In genomic region chr16:91729066-91729482, GRCm38 (mm10) we compare ENCODE assay signal across 8 mouse cellular contexts. TPM values are rescaled to one million over a fixed set of nuclear protein-coding genes. Genes with fewer than 3 reads are reported as not detected.
DNase-seq lines count a peak whose midpoint lies in the region; ATAC-seq lines count a peak whose summit lies in the region.

Gene Itsn1, plus strand, starts transcription at chr16:91729281.

- H3K36me3 ChIP-seq in forebrain, embryonic 10.5 days (replicated peaks) = peaks cover 9% of the 10 kb centered on the region; the same call in 1 of the 2 replicates
- H3K36me3 ChIP-seq in heart, embryonic 15.5 days = no peaks in the 10 kb centered on the region
- H3K36me3 ChIP-seq in liver, embryonic 15.5 days (replicated peaks) = no peaks in the 10 kb centered on the region
- H3K36me3 ChIP-seq in neural tube, embryonic 12.5 days = peaks cover 4% of the 10 kb centered on the region; the same call in 1 of the 2 replicates

- WGBS in forebrain, embryonic 10.5 days = under 1% methylated on average over 33 of the region's 33 CpGs
- WGBS in heart, embryonic 15.5 days = under 1% methylated on average over 33 of the region's 33 CpGs
- under 1% methylated on average over 33 of the region's 33 CpGs for WGBS in liver, embryonic 15.5 days (ENCODE audit: insufficient replicate concordance)
- WGBS in neural tube, embryonic 12.5 days = under 1% methylated on average over 33 of the region's 33 CpGs

- peaks cover 40% of the 10 kb centered on the region for H3K4me1 ChIP-seq in forebrain, embryonic 10.5 days
- peaks cover 28% of the 10 kb centered on the region for H3K4me1 ChIP-seq in heart, embryonic 15.5 days (replicated peaks)
- H3K4me1 ChIP-seq in liver, embryonic 15.5 days (replicated peaks) = peaks cover 53% of the 10 kb centered on the region
- H3K4me1 ChIP-seq in neural tube, embryonic 12.5 days = peaks cover 28% of the 10 kb centered on the region

- peak within 1 kb of the TSS; percentile 76 for H3K4me2 ChIP-seq in heart, embryonic 15.5 days
- H3K4me2 ChIP-seq in liver, embryonic 15.5 days = peak within 1 kb of the TSS; percentile 99
- H3K4me2 ChIP-seq in neural tube, embryonic 12.5 days (replicated peaks) = peak within 1 kb of the TSS; percentile 70

- peak within 1 kb of the TSS; percentile 97 for H3K4me3 ChIP-seq in forebrain, embryonic 10.5 days
- H3K4me3 ChIP-seq in heart, embryonic 15.5 days = peak within 1 kb of the TSS; percentile 85
- peak within 1 kb of the TSS; percentile 68 for H3K4me3 ChIP-seq in liver, embryonic 15.5 days (replicated peaks)
- peak within 1 kb of the TSS; percentile 86 for H3K4me3 ChIP-seq in neural tube, embryonic 12.5 days

- peak within 1 kb of the TSS; percentile 78 for H3K9ac ChIP-seq in heart, embryonic 15.5 days
- peak within 1 kb of the TSS; percentile 70 for H3K9ac ChIP-seq in liver, embryonic 15.5 days
- H3K9ac ChIP-seq in neural tube, embryonic 12.5 days = peak within 1 kb of the TSS; percentile 96

- peak; percentile 96 for DNase-seq in c-Kit-positive CD71-negative TER-119-negative erythroid progenitor cells, embryonic 14.5 days (ENCODE audit: low read depth)
- DNase-seq in forebrain, embryonic 10.5 days (ENCODE audit: extremely low spot score, low spot score) = peak; percentile 98
- peak; percentile 98 for DNase-seq in kidney, postnatal 36 days
- peak; percentile 99 for DNase-seq in telencephalon, adult 2 months (ENCODE audit: low read depth, low spot score)

- peak; percentile 85 for ATAC-seq in CD4-positive, CD25-positive, alpha-beta regulatory T cell, adult 4 months
- ATAC-seq in heart, embryonic 15.5 days (replicated peaks; ENCODE audit: insufficient number of reproducible peaks, insufficient read depth, low FRiP score, low read depth) = peak; percentile 93
- peak; percentile 83 for ATAC-seq in liver, embryonic 15.5 days (ENCODE audit: insufficient read depth)
- peak; percentile 95 for ATAC-seq in neural tube, embryonic 12.5 days (ENCODE audit: low FRiP score, low read depth)

- no peaks in the 10 kb centered on the region for H3K27me3 ChIP-seq in forebrain, embryonic 10.5 days (ENCODE audit: poor library complexity, severe bottlenecking)
- H3K27me3 ChIP-seq in heart, embryonic 15.5 days = no peaks in the 10 kb centered on the region
- H3K27me3 ChIP-seq in liver, embryonic 15.5 days = peaks cover 46% of the 10 kb centered on the region
- H3K27me3 ChIP-seq in neural tube, embryonic 12.5 days (replicated peaks) = no peaks in the 10 kb centered on the region

- H3K9me3 ChIP-seq in forebrain, embryonic 10.5 days = no peaks in the 10 kb centered on the region
- no peaks in the 10 kb centered on the region for H3K9me3 ChIP-seq in heart, embryonic 15.5 days (replicated peaks)
- no peaks in the 10 kb centered on the region for H3K9me3 ChIP-seq in liver, embryonic 15.5 days (replicated peaks)
- no peaks in the 10 kb centered on the region for H3K9me3 ChIP-seq in neural tube, embryonic 12.5 days

- H3K27ac ChIP-seq in forebrain, embryonic 10.5 days = peak within 1 kb of the TSS; percentile 96
- H3K27ac ChIP-seq in heart, embryonic 15.5 days = peak within 1 kb of the TSS; percentile 95
- peak within 1 kb of the TSS; percentile 85 for H3K27ac ChIP-seq in liver, embryonic 15.5 days (replicated peaks)
- peak within 1 kb of the TSS; percentile 90 for H3K27ac ChIP-seq in neural tube, embryonic 12.5 days

RNA-seq across cellular contexts. Expression of gene Itsn1, which starts in this region (rescaled TPM):
- 1 to 10 TPM; 2.1 to 2.4 TPM for polyA plus RNA-seq in CD4-positive, CD25-positive, alpha-beta regulatory T cell, adult 4 months (2017; shearing (Covaris generic))
- 38.7 and 40.7 TPM in 2 replicates for polyA plus RNA-seq in forebrain, embryonic 10.5 days (2016; fragmentation: Nextera tagmentation; extraction: Ambion mirVana)
- polyA plus RNA-seq in heart, embryonic 15.5 days (2015; fragmentation: Nextera tagmentation; extraction: Ambion mirVana) = 17.6 and 22.3 TPM in 2 replicates
- 46.4 and 50.4 TPM in 2 replicates for polyA plus RNA-seq in liver, embryonic 15.5 days (2015; fragmentation: Nextera tagmentation; extraction: Ambion mirVana)
- 74.4 and 75.3 TPM in 2 replicates for polyA plus RNA-seq in neural tube, embryonic 12.5 days (2016; fragmentation: Nextera tagmentation; extraction: Ambion mirVana)

Comparison
In these comparisons a context has a peak if more than half of its experiments do, and no peak if none do; other contexts are left out.
1. Peak in every context shown above with its lines: DNase-seq, ATAC-seq, H3K4me3 ChIP-seq and H3K27ac ChIP-seq.